8 mouse cellular contexts compared by ENCODE assay signal in genomic region chr8:84689091-84689915, GRCm38 (mm10). TPM values are rescaled to one million over a fixed set of nuclear protein-coding genes. Genes with fewer than 3 reads are reported as not detected.
DNase-seq lines count a peak whose midpoint lies in the region; ATAC-seq and TF ChIP-seq lines count a peak whose summit lies in the region.

No protein-coding gene starts in this region.

- intact Hi-C loops in left cerebral cortex, postnatal 10 days (cut with DNase I), result no loop called here

- TF ChIP-seq CTCF in cortical plate, adult 2 months (IDR thresholded peaks at IDR 0.05; ENCODE audit: extremely low read depth, insufficient read depth, low read length), result no peak

- peak; percentile 87 for ATAC-seq in intestine, embryonic 14.5 days (replicated peaks; ENCODE audit: low FRiP score, low TSS enrichment, low read depth)
- peak; percentile 80 for ATAC-seq in megakaryocyte progenitor cell, adult 5-6 weeks (replicated peaks; ENCODE audit: poor library complexity)

- peak; percentile 35; the same call in 1 of the 2 replicates for TF ChIP-seq POLR2A in cortical plate, adult 2 months (IDR thresholded peaks at IDR 0.05; ENCODE audit: extremely low read depth, insufficient read depth, low read length)

- H3K27me3 ChIP-seq in intestine, embryonic 14.5 days (replicated peaks; ENCODE audit: control insufficient read depth, insufficient read depth, low read length), result no peaks in the 10 kb centered on the region

- peaks cover 12% of the 10 kb centered on the region for H3K4me1 ChIP-seq in cortical plate, adult 2 months (ENCODE audit: control insufficient read depth, insufficient read depth, low read length)
- peaks cover 30% of the 10 kb centered on the region for H3K4me1 ChIP-seq in intestine, embryonic 14.5 days (replicated peaks; ENCODE audit: control insufficient read depth, insufficient read depth, low read length)

- peak overlapping the region; percentile 60 for H3K4me3 ChIP-seq in cortical plate, adult 2 months (ENCODE audit: insufficient read depth, low read length)
- H3K4me3 ChIP-seq in intestine, embryonic 14.5 days (ENCODE audit: low read depth, low read length), result peak overlapping the region; percentile 57

- peak; percentile 98 for DNase-seq in adipocyte (ENCODE audit: low spot score)
- DNase-seq in gastrocnemius, postnatal 10 days, result peak; percentile 79
- DNase-seq in intestine, embryonic 14.5 days (ENCODE audit: low spot score), result peak; percentile 92
- peak; percentile 90 to 92 for DNase-seq in left cerebral cortex, postnatal 10 days (ENCODE audit: extremely low spot score in 1 of 2, low spot score in 2 of 2)
- peak; percentile 81 for DNase-seq in right cerebral cortex, postnatal 14 days
- DNase-seq in urinary bladder, postnatal 4 days (ENCODE audit: low spot score in 2 of 2), result peak; percentile 82 to 88

- peak overlapping the region; percentile 58 for H3K9ac ChIP-seq in intestine, embryonic 14.5 days (ENCODE audit: low read length)

- no peaks in the 10 kb centered on the region for H3K9me3 ChIP-seq in intestine, embryonic 14.5 days (ENCODE audit: control insufficient read depth, low read length)

- peaks cover 37% of the 10 kb centered on the region for H3K36me3 ChIP-seq in intestine, embryonic 14.5 days (ENCODE audit: control insufficient read depth, insufficient read depth, low read length)

- peak overlapping the region; percentile 88 for H3K4me2 ChIP-seq in intestine, embryonic 14.5 days (ENCODE audit: low read length)

- under 1% methylated on average over 47 of the region's 47 CpGs for WGBS in intestine, embryonic 14.5 days

- H3K27ac ChIP-seq in cortical plate, adult 2 months (ENCODE audit: insufficient read depth, low read length), result no peak overlapping the region
- peak overlapping the region; percentile 48; the same call in 1 of the 2 replicates for H3K27ac ChIP-seq in intestine, embryonic 14.5 days (ENCODE audit: low read depth)

RNA-seq across cellular contexts. Expression of gene Nacc1, which starts 1.6 kb away (rescaled TPM):
- polyA plus RNA-seq in cortical plate, adult 2 months (2012; rRNA removed), result 86.5 and 86.7 TPM in 2 replicates
- 10 to 100 TPM; 38.2 to 39.1 TPM for total RNA-seq in gastrocnemius, postnatal 10 days (2021)
- polyA plus RNA-seq in intestine, embryonic 14.5 days (2014; fragmentation: Nextera tagmentation; extraction: Ambion mirVana), result 23.7 and 25.0 TPM in 2 replicates
- total RNA-seq in left cerebral cortex, postnatal 10 days (2021), result 10 to 100 TPM; 77.0 to 77.9 TPM
- 71.6 and 77.1 TPM in 2 replicates for total RNA-seq in megakaryocyte progenitor cell, adult 5-6 weeks (2015)
- total RNA-seq in megakaryocyte progenitor cell, adult 5-6 weeks (2017), result 50.9 and 53.5 TPM in 2 replicates

RNA-seq across cellular contexts. Expression of gene Trmt1, which starts 3.2 kb away (rescaled TPM):
- polyA plus RNA-seq in cortical plate, adult 2 months (2012; rRNA removed), result 145 and 185 TPM in 2 replicates
- 10 to 100 TPM; 33.7 to 43.9 TPM for total RNA-seq in gastrocnemius, postnatal 10 days (2021)
- 85.9 and 87.0 TPM in 2 replicates for polyA plus RNA-seq in intestine, embryonic 14.5 days (2014; fragmentation: Nextera tagmentation; extraction: Ambion mirVana)
- total RNA-seq in left cerebral cortex, postnatal 10 days (2021), result 100 to 1,000 TPM; 103 to 106 TPM
- total RNA-seq in megakaryocyte progenitor cell, adult 5-6 weeks (2015), result 56.0 and 64.4 TPM in 2 replicates
- total RNA-seq in megakaryocyte progenitor cell, adult 5-6 weeks (2017), result 82.2 and 84.4 TPM in 2 replicates

RNA-seq across cellular contexts. Expression of gene Lyl1, which starts 12.0 kb away (rescaled TPM):
- polyA plus RNA-seq in cortical plate, adult 2 months (2012; rRNA removed), result 3.3 and 3.4 TPM in 2 replicates
- 1 to 10 TPM; 3.3 to 5.4 TPM for total RNA-seq in gastrocnemius, postnatal 10 days (2021)
- 4.3 and 5.2 TPM in 2 replicates for polyA plus RNA-seq in intestine, embryonic 14.5 days (2014; fragmentation: Nextera tagmentation; extraction: Ambion mirVana)
- 1 to 10 TPM; 4.3 to 4.5 TPM for total RNA-seq in left cerebral cortex, postnatal 10 days (2021)
- 56.3 and 72.0 TPM in 2 replicates for total RNA-seq in megakaryocyte progenitor cell, adult 5-6 weeks (2015)
- total RNA-seq in megakaryocyte progenitor cell, adult 5-6 weeks (2017), result 58.0 and 65.6 TPM in 2 replicates

RNA-seq across cellular contexts. Expression of gene Ier2, which starts 26.7 kb away (rescaled TPM):
- polyA plus RNA-seq in cortical plate, adult 2 months (2012; rRNA removed), result 9.6 and 13.4 TPM in 2 replicates
- total RNA-seq in gastrocnemius, postnatal 10 days (2021), result 10 to 100 TPM; 10.9 to 17.6 TPM
- 73.2 and 75.5 TPM in 2 replicates for polyA plus RNA-seq in intestine, embryonic 14.5 days (2014; fragmentation: Nextera tagmentation; extraction: Ambion mirVana)
- 10 to 100 TPM; 10.9 to 12.3 TPM for total RNA-seq in left cerebral cortex, postnatal 10 days (2021)
- 43.5 and 61.9 TPM in 2 replicates for total RNA-seq in megakaryocyte progenitor cell, adult 5-6 weeks (2015)
- total RNA-seq in megakaryocyte progenitor cell, adult 5-6 weeks (2017), result 34.4 and 49.8 TPM in 2 replicates

RNA-seq across cellular contexts. Expression of gene G430095P16Rik, which starts 33.5 kb away (rescaled TPM):
- polyA plus RNA-seq in cortical plate, adult 2 months (2012; rRNA removed), result 0.30 and 0.42 TPM in 2 replicates
- total RNA-seq in gastrocnemius, postnatal 10 days (2021), result 1 to 10 TPM; 2.2 to 2.8 TPM
- polyA plus RNA-seq in intestine, embryonic 14.5 days (2014; fragmentation: Nextera tagmentation; extraction: Ambion mirVana), result 3.3 and 4.1 TPM in 2 replicates
- total RNA-seq in left cerebral cortex, postnatal 10 days (2021), result under 1 TPM in 1 of 2 experiments, not detected in 1; 0.51 TPM
- total RNA-seq in megakaryocyte progenitor cell, adult 5-6 weeks (2015), result 12.2 and 15.2 TPM in 2 replicates
- 3.7 and 8.5 TPM in 2 replicates for total RNA-seq in megakaryocyte progenitor cell, adult 5-6 weeks (2017)

Comparison
In these comparisons a context has a peak if more than half of its experiments do, and no peak if none do; other contexts are left out.
1. RNA of gene Lyl1, which starts 12.0 kb away (total RNA-seq): 56.3 to 72.0 TPM in megakaryocyte progenitor cell, adult 5-6 weeks; 3.3 to 5.4 TPM in gastrocnemius, postnatal 10 days and 4.3 to 4.5 TPM in left cerebral cortex, postnatal 10 days; every median in the first group is over 4 times any median in the second.
2. Peak in every context shown above with its lines, with median percentiles within 50 percentile points of each other: DNase-seq.